Mouse (Mus musculus): ENCODE measurements around the gene Pnkp.

Gene Pnkp

GRCm38 (mm10) chr7:44853596-44854355 is 3.2 kb upstream of the Pnkp start:
- no peak for DNase-seq

- DNase-seq = peak; percentile 76
Observed at GRCm38 (mm10) chr7:44854356-44855031, 2.4 kb upstream of the Pnkp start.

GRCm38 (mm10) chr7:44855036-44855435 is 1.9 kb upstream of the Pnkp start:
- DNase-seq = no peak

GRCm38 (mm10) chr7:44856265-44856916 is 548 bp upstream of the Pnkp start:
- DNase-seq = no peak

GRCm38 (mm10) chr7:44857905-44858304 is 966 bp downstream of the Pnkp start:
- DNase-seq = no peak

GRCm38 (mm10) chr7:44859896-44860295 is 3.0 kb downstream of the Pnkp start:
- DNase-seq = no peak

- DNase-seq = peak; percentile 59
Observed at GRCm38 (mm10) chr7:44860576-44861428, 3.9 kb downstream of the Pnkp start.

GRCm38 (mm10) chr7:44861429-44861816 is 4.5 kb downstream of the Pnkp start:
- DNase-seq = no peak

GRCm38 (mm10) chr7:44862434-44862833 is 5.5 kb downstream of the Pnkp start:
- DNase-seq = no peak

- DNase-seq = no peak
Observed at GRCm38 (mm10) chr7:44863210-44863609, 6.3 kb downstream of the Pnkp start.

GRCm38 (mm10) chr7:44863982-44864494 is 7.1 kb downstream of the Pnkp start:
- no peak for DNase-seq

GRCm38 (mm10) chr7:44864595-44865542 is 7.9 kb downstream of the Pnkp start:
- DNase-seq = no peak

GRCm38 (mm10) chr7:44866276-44867009 is 9.5 kb downstream of the Pnkp start:
- DNase-seq = no peak

GRCm38 (mm10) chr7:44867010-44867702 is 10.2 kb downstream of the Pnkp start:
- DNase-seq = no peak

- no peak for DNase-seq
Observed at GRCm38 (mm10) chr7:44867802-44868201, 10.9 kb downstream of the Pnkp start.

GRCm38 (mm10) chr7:44868465-44868864 is 11.5 kb downstream of the Pnkp start:
- no peak for DNase-seq

- peak; percentile 64 for DNase-seq
Observed at GRCm38 (mm10) chr7:44868919-44869696, 12.2 kb downstream of the Pnkp start.

GRCm38 (mm10) chr7:44869697-44870528 is 13.0 kb downstream of the Pnkp start, which contains the start of gene Ptov1:
Ptov1 (minus strand) TSS chr7:44869788.
- peak; percentile 98 for DNase-seq
